Mouse (Mus musculus) skeletal muscle tissue, adult 2 months (tissue): ENCODE results near the gene Nop53.
"Not testable (repeated sequence)": the region's sequence is repeated elsewhere in the genome, so short reads cannot be mapped to it uniquely, and the experiment has no call there.

Source experiments
- DNase-seq: peaks from one replicate; pipeline ENCODE4 v3.0.0-alpha.2; 2012; ENCODE audit warnings: low read depth, low spot score

Nop53 gene

DNA sequence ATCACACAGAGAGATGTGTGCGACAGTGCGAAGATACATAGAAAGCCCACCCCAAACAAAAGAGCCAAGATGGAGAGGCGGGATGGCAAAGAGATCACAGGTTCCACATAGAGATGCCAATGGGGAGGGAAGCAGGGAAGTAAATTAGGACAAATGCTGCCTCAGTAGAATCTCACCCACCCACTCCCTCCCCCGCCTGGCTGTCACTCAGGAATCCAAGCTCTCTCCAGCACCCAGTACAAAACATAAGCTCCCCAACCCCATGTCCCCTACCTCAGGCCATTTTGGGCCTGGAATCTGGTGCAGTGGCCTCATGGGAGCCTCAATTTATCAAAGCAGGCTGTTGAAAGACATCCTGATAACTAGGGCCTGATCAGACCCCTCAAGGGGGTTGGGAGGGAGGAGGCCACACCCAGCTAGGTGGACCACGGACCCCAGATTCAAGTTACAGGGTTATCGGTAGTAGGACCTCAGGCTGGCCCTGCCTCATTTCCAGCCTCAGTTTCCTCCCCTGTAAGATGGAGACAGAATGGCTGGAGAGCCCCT is 25.2 kb downstream of the Nop53 start:
- DNase-seq: no peak

- DNase-seq: no peak
Measured at GRCm38 (mm10) chr7:15919947-15920346, 25.9 kb downstream of the Nop53 start.

DNA sequence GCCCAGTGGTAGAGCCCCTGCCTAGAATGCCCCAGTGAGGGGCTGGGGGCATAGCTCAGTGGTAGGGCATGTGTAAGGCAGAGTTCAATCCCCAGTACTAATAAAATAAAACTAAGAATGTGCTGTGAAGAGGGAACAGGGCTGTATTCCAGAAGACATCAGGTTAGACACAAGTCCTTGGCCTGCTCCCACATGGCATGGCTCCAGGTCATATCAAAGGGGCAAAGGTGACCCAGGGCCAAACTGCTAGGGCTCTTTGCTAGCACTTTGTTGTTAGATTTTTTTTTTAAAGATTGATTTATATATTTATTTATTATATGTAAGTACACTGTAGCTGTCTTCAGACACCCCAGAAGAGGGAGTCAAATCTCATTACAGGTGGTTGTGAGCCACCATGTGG is 27.5 kb downstream of the Nop53 start:
- no peak for DNase-seq

DNA sequence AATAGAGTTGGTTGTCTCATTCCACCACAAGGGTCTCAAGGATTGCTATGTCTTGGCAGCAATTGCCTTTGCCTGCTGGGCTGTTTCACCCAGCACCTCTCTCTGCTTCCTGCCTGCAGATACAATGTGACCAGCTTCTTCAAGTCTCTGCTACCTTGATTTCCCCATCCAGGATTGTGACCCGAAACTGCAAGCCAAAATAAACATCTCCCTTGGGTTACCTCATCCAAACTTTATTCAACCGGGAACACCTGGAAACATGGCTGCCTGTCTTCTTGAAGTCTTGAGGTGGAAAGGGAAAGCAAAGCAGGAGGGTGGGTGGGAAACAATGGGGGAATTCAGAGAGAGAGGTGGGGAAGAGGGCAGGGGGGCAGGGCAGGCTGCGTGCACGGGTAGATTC is 28.9 kb downstream of the Nop53 start:
- DNase-seq: no peak

DNA sequence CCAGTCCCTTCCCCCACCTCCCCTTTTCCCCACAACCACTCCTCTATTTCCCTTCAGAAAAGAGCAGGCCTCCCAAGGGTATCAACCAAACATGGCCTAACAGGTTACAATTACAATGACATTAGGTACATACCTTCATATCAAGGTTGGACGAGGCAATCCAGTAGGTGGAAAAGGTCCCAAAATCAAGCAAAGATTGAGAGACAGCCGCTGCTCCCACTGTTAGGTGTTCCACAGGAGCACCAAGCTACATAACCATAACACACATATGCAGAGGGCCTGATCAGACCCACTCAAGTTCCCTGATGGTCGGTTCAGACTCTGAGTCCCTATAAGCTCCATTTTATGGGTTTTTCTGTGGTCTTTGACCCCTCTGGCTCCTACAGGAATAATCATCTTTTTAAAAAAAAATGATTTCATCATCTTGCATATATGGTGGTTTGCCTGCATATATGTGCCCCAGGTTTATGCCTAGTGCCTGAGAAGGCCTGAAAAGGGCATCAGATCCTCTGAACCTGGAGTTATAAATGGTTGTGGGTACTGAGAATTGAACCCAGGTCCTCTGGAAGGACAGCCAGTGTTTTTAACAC is 29.6 kb downstream of the Nop53 start:
- no peak for DNase-seq

GRCm38 (mm10) chr7:15915695-15916094 is 30.2 kb downstream of the Nop53 start:
- not testable (repeated sequence) for DNase-seq

- no peak for DNase-seq
Measured at GRCm38 (mm10) chr7:15914751-15915150, 31.1 kb downstream of the Nop53 start.

DNA sequence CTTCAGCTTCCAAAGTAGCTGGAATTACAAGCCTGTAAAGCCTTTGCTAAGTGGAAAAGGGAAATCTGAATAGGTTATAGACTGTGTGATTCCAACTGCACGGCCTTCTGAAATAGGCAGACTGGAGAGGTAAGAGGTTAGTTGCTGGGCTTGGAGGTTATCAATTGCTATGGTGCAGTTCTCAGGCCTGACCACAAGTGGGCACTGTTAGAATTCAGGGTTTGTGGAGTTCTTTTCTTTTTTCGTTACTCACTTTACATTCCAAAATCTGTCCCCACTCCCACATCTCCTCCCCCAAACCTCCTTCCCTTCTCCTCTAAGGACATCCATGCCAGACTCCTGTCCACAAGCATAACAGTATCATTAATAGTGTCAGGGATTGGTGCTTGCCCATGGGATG is 31.6 kb downstream of the Nop53 start:
- no peak for DNase-seq

GRCm38 (mm10) chr7:15912183-15912582 is 33.7 kb downstream of the Nop53 start:
- DNase-seq: no peak

GRCm38 (mm10) chr7:15910521-15910920 is 35.4 kb downstream of the Nop53 start:
- no peak for DNase-seq

- no peak for DNase-seq
Measured at GRCm38 (mm10) chr7:15907971-15908590, 37.8 kb downstream of the Nop53 start.

- DNase-seq: no peak
Measured at GRCm38 (mm10) chr7:15906602-15907001, 39.3 kb downstream of the Nop53 start.

- no peak for DNase-seq
Measured at GRCm38 (mm10) chr7:15905861-15906260, 40.0 kb downstream of the Nop53 start.

DNA sequence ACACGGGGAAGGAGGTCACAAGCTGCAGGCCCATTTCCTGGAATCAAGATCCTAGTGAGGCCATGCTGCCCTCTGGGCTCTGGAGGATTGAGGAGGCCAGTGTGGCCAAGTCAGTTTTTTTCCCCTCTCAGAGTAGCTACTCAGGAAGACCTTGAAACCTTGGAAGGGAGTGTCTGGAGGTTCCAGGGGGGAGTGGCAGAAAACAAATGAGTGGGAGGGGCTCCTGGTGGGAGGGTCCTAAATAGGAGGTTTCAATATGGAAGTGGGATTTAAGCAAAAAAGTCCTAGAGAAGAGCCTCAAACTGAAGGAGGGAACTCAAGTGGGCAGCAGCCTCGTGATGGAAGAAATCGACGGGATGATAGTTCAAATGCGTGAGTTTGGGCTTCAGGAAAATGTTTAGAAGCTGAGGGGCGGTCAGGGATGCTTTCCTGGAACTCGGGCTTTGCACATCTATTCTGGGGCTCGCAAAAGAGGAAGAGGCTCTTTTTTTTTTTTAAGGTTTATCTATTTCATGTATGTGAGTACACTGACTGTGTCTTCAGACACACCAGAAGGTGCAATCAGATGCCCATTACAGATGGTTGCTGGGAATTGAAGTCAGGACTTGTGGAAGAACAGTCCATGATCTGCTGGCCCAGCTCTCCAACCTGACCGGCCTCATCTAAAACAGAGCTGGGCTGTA is 44.4 kb downstream of the Nop53 start:
- no peak for DNase-seq

- no peak for DNase-seq
Measured at GRCm38 (mm10) chr7:15894251-15894650, 51.6 kb downstream of the Nop53 start.
